Comparison of ENCODE assay signal across 8 mouse cellular contexts in the genomic region with DNA sequence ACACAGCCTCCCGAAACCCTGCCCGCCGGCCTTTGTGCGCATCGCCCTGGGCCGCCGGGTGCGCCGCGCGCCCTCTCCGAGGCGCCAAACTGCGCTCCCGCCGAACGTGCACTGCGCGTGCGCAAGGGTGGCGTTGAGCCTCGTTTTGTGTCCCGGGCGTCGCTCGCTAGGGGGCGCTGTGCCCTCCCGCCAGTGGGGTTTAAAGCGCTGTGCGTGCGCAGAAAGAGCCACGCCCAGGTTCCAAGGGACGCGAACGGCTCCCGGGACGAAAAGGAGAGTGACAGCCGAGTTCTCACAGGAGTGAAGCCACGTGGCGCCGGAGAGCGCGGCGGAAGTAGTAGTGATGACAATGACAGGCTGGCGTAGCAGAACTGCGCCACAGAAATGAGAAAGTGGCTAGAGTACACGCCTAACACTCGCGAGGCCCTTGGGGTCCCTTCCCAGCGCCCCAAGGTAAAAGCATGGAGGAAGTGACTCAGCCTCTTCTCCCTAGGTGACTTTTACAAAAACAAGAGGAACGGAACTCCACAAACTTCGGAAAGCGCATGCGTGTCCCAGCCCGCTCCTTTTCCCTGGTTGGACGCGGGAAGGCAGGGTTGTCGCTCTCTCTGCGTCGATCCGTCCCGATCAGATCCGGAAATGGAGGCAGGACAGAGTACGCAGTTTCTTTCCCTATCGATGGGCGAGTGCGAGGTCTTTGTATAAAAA. TPM values are rescaled to one million over a fixed set of nuclear protein-coding genes. Genes with fewer than 3 reads are reported as not detected.
DNase-seq lines count a peak whose midpoint lies in the region; ATAC-seq lines count a peak whose summit lies in the region.

No protein-coding gene starts in this region.

- intact Hi-C loops in gastrocnemius, postnatal 14 days (cut with DNase I; ENCODE audit: low total_unique reads) = no loop called here
- intact Hi-C loops in left cerebral cortex, postnatal 10 days (cut with DNase I) = loop anchor here (5.0 kb wide), 1 partner anchor 33 kb away; no protein-coding TSS in a partner anchor

- DNase-seq in adrenal gland, adult (ENCODE audit: inconsistent age in 2 of 2, low spot score in 1 of 2) = peak; percentile 100
- peak; percentile 100 for DNase-seq in embryo, embryonic 10.5 days (ENCODE audit: low spot score)
- peak; percentile 99 for DNase-seq in gastrocnemius, postnatal 14 days
- peak; percentile 98 to 99 for DNase-seq in left cerebral cortex, postnatal 10 days (ENCODE audit: extremely low spot score in 1 of 2, low spot score in 2 of 2)
- DNase-seq in right cerebral cortex, postnatal 25 days = peak; percentile 100
- peak; percentile 98 to 99 for DNase-seq in urinary bladder, postnatal 4 days (ENCODE audit: low spot score in 2 of 2)

- peak; percentile 78 for ATAC-seq in inflammation-experienced regulatory T-cells, adult 6 months
- ATAC-seq in megakaryocyte-erythroid progenitor cell, adult 5-6 weeks (replicated peaks; ENCODE audit: low FRiP score, low TSS enrichment, poor library complexity, severe bottlenecking) = peak; percentile 83

RNA-seq across cellular contexts. Expression of a gene that starts 17.7 kb away (rescaled TPM):
- under 1 TPM; 0.40 to 0.51 TPM for total RNA-seq in gastrocnemius, postnatal 14 days (2021)
- polyA plus RNA-seq in inflammation-experienced regulatory T-cells, adult 6 months (2017; shearing (Covaris generic)) = 1 to 10 TPM; 4.5 to 6.2 (median 4.9) TPM
- 10 to 100 TPM; 31.6 to 38.5 TPM for total RNA-seq in left cerebral cortex, postnatal 10 days (2021)
- total RNA-seq in megakaryocyte-erythroid progenitor cell, adult 5-6 weeks (2014; fragmentation: Nextera tagmentation) = 7.3 and 8.1 TPM in 2 replicates
- 2.4 and 21.7 TPM in 2 replicates for total RNA-seq in megakaryocyte-erythroid progenitor cell, adult 5-6 weeks (2017)

RNA-seq across cellular contexts. Expression of a gene that starts 20.6 kb away (rescaled TPM):
- 100 to 1,000 TPM; 134 to 153 TPM for total RNA-seq in gastrocnemius, postnatal 14 days (2021)
- 1,000 to 10,000 TPM in 1 of 3 experiments, 100 to 1,000 TPM in 2; 776 to 1,009 (median 841) TPM for polyA plus RNA-seq in inflammation-experienced regulatory T-cells, adult 6 months (2017; shearing (Covaris generic))
- total RNA-seq in left cerebral cortex, postnatal 10 days (2021) = 100 to 1,000 TPM; 144 to 146 TPM
- 700 and 784 TPM in 2 replicates for total RNA-seq in megakaryocyte-erythroid progenitor cell, adult 5-6 weeks (2014; fragmentation: Nextera tagmentation)
- total RNA-seq in megakaryocyte-erythroid progenitor cell, adult 5-6 weeks (2017) = 1,626 and 1,721 TPM in 2 replicates

RNA-seq across cellular contexts. Expression of a gene that starts 38.6 kb away (rescaled TPM):
- total RNA-seq in gastrocnemius, postnatal 14 days (2021) = 10 to 100 TPM; 27.5 to 30.9 TPM
- polyA plus RNA-seq in inflammation-experienced regulatory T-cells, adult 6 months (2017; shearing (Covaris generic)) = 10 to 100 TPM; 26.8 to 35.7 (median 33.1) TPM
- 10 to 100 TPM; 64.1 to 71.1 TPM for total RNA-seq in left cerebral cortex, postnatal 10 days (2021)
- total RNA-seq in megakaryocyte-erythroid progenitor cell, adult 5-6 weeks (2014; fragmentation: Nextera tagmentation) = 42.5 and 68.1 TPM in 2 replicates
- total RNA-seq in megakaryocyte-erythroid progenitor cell, adult 5-6 weeks (2017) = 36.5 and 38.9 TPM in 2 replicates

RNA-seq across cellular contexts. Expression of a gene that starts 57.9 kb away (rescaled TPM):
- total RNA-seq in gastrocnemius, postnatal 14 days (2021) = not detected
- 10 to 100 TPM in 2 of 3 experiments, 1 to 10 TPM in 1; 6.1 to 16.1 (median 10.9) TPM for polyA plus RNA-seq in inflammation-experienced regulatory T-cells, adult 6 months (2017; shearing (Covaris generic))
- total RNA-seq in left cerebral cortex, postnatal 10 days (2021) = not detected
- not detected in 2 replicates for total RNA-seq in megakaryocyte-erythroid progenitor cell, adult 5-6 weeks (2014; fragmentation: Nextera tagmentation)
- not detected in 2 replicates for total RNA-seq in megakaryocyte-erythroid progenitor cell, adult 5-6 weeks (2017)

Comparison
In these comparisons a context has a peak if more than half of its experiments do, and no peak if none do; other contexts are left out.
1. Peak in every context shown above with its lines: DNase-seq and ATAC-seq.
2. RNA of a gene that starts 20.6 kb away (total RNA-seq): 700 to 1,721 TPM in megakaryocyte-erythroid progenitor cell, adult 5-6 weeks; 134 to 153 TPM in gastrocnemius, postnatal 14 days and 144 to 146 TPM in left cerebral cortex, postnatal 10 days; every median in the first group is over 4 times any median in the second.